Mouse (Mus musculus): ENCODE results near the gene Negr1.

Gene Negr1

DNA sequence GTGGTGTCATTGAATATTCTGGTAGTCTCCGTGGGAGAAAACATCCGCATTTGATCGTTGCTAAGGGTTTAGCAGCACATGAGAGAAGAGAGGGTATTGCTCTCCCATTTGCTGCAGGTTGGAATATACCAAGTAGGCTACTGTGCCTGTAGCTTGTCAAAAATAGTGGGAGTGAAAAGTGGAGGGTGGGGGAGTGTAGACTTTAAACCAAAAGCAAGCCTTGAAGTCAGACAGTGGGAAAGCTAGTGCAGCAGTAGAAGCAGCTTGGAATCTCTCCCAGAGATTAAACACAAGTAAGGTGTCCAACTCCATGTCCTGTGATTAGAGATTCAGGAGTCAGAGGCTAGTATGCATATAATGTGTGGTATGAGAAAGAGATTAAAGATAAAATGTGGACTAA lies 248.2 kb downstream of the Negr1 start:
- peak; percentile 47 for DNase-seq

DNA sequence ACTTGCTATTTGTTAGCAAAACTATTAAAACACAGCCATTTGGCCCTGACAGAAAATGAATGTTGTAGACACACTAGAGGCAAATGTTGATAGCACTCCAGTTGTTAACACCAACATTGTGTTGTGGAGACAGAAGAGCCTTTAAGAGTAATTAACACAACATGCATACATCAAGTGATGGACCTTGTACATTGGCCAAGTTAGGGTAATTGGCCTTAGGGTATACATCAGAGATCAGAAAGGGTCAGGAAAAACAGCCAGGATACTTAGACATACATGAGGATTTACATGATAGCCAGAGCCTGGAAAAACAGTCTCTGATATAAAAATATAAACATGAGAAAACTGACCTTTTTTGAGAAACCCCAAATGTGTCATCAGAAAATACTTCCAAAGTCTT lies 255.3 kb downstream of the Negr1 start:
- DNase-seq, result no peak

DNA sequence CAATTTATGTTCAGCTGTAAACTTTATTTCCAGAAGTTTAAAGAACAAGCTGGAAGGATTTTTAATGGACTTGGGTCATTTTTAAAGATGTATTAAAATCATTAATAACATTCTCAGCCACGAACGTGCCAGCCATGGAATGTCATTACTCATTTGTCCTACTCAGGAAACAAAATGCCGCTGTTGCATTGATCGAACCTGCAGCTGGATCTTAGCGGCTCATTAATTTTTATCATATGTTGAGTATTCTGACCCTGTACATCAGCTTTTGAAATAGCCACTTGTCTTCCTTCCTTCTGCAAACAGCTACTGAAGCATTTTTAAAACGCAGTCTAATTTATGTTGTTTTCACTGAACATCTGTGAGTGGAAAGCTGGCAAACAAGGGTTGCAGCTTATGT lies 255.9 kb downstream of the Negr1 start:
- DNase-seq, result no peak

DNA sequence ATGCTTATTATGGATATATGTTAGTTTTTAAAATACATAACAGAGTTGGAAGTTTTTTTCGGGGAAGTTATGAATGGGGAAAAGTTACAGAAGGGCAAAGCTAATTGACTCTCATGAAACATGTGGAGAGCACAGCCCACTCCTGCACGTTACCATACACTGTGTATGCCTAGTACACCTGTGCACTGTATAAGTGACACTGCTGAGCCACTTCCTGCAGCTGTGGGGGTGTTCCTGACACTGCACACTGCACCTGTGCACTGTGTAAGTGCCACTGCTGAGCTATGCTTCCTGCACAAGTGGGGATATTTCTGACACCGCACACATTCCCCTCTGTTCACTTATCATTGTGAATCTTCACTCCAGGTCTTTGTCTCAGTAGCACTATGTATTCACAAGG lies 261.4 kb downstream of the Negr1 start:
- DNase-seq, result no peak

DNA sequence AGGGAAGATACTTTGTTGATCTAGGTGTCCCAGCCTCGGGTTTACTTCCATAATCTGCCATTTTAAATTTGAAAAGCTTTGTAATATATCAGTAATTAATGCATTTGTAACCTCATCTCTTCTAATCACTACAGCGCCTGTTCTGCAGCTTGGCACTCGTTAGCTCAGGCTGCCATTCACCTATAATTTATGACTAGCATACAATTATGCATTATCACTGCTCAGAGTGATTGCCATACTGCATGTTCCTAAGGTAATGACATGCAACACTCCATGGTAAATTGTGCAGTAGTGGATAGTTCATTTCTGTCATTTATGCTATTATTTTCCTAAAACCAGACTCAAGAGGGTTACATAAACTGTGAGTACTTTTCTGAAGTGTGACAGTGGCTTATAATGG lies 272.3 kb downstream of the Negr1 start:
- DNase-seq, result no peak

DNA sequence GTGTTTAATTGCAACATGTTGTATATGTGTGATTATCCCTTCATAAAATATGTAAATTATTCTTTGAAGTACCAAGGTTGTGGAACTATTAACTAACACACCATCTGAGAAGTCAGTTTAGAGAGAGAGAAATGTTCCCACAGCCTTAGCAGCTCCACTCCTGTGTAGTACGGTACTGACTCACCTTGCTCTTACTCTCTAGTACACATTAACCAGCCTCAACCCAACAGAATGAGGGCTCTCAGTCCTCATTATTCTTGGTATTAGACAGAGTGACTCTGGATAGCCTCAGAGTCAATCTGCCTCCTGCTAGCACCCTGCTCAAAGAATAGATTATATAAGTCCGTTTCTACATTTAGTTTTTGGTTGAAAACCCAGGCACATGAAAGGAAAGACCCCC lies 277.0 kb downstream of the Negr1 start:
- no peak for DNase-seq

DNA sequence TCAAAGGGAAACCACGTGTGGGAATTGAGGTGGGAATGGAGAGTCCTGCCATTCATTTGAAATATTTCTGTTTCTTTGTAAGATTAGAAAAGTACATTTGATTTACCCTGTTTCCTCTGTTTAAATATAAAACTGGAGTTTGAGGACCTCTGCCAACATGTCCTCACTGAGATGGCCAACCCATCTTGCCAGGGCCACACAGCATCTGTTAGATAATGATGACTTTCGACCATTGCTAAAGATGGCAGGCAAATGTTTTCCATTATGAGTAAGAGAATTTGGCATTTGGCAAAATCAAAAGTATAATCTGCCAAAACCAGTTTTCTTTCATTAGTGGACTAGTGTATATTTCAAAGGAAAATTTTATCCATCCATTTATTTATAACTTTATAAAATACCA lies 286.8 kb downstream of the Negr1 start:
- DNase-seq, result no peak

DNA sequence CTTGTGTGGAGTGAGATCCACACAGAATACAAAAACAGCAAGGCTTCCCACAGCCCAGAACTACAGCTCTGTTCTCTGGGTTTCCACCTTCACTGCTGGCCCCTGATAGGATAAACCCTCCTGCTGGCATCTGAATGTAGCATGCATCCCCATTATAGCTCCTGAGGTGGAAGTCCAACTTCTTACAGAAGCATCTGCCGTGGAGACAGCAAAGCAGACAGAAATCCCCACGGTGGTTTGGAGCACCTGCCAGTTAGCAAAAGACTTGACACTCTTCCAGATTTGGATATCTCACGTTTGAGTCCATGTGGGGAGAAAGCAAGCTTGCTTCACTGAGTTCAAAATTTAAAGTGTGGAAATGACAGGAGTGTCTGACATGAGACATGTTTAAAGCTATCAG lies 290.3 kb downstream of the Negr1 start:
- peak; percentile 67 for DNase-seq

DNA sequence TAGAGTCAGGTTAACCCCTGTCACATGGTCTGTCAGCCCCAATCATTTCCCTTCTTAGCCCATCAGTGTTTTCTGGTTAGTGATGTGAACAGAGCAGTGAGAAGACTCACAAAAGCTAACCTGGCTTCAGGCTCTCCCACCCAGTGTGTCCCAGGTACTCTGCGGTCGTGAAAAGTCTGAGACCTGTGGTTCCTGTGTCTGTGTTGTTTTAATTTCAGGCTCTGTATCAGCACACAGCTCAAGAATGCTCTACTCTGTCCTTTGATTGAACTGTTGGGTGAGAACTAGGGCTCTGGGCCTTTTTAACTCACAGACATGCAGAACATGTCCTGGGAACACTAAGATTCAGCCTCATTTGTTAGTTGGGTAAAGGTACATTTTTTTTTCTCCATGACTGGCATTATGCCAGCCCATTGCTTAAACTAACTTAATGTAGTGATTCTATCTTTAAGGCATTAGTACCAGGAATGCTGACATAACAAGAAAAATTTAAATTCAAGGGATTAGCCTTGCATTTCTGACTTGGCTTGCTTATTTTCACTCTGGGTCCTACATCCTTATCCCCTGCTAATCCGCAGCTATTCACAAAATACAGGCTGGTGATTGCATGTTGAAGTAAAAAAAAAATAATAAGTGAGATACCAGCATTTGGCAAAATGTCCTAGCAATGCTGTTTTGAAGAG lies 308.8 kb downstream of the Negr1 start:
- no peak for DNase-seq

DNA sequence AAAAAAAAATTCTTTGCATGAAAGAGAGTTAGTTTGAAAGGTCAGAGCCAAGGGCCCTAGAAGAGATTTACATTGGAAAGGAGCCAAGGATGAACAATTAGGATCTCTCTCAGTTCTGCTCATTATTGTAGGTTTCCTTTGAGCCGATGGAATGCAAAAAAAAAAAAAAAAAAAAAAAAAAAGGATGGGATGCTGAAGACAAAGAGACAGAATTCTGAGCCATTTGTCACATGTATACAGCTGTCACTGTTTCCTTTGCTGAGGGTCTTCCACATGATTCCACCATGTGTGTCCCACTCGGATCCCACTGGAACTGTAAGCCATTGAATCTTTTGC lies 309.3 kb downstream of the Negr1 start:
- no peak for DNase-seq

DNA sequence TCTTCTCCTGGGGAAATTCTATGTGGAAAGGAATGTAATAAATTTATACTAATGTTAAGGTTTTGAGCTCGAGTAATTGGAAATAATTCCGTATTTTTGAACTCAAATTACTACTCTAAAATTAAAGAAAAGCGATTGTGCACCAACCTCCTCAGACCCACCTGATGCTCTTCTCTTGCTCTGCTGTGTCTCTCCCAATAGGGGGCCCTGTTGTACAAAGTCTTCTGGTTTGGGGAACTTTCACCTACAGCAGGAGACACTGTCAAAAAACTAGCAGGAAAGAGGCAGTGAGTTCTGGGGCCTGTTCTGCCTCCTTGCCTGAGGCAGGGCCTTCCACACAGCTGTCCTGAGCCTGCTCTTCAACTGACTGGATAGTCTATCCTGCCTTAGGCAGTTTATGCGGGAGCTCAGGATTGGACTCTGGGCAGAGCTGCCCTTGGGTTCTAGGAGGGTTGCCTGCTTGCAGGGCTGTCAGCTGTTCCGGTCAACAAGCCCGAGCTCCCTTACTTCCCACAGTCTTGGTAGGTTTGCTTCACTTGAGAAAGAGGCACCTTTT lies 310.1 kb downstream of the Negr1 start:
- DNase-seq, result no peak

DNA sequence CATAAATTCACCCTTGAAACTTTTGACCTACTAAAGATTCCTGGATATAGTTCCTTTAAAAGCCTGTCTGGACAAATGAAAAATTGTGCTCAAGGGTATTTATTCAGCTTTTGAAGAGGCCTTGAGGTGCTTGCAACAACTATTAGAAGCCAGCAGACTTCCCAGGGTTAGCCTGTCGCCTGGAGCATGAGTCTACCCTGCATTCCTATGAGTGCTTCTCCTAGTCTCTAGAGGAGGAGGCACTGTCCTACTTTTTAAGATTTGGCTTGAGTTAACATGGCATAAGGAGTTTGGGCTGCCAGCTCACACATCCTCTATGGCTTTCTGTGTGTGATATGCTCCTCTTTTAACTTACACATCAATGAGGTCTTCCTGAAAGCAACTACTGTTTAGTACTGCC lies 315.0 kb downstream of the Negr1 start:
- DNase-seq, result peak; percentile 59

DNA sequence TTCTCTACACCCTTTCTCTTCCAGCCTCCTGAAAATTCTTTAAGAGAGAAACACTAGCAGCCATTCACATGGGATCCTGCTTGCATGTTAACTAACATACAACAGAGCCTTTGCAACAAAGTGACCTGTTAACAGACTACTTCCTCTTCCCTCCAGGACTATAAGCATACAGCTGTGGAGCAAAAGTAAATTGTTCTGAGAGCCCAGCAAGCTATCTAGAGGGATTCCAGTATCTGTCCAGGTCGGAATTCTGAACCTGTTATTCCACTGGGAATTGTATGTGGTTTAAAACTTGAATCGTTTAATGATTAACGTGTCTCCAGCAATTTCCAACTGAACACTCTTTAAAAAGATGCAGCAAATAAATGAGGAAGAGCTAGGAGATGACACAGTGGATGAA lies 320.5 kb downstream of the Negr1 start:
- no peak for DNase-seq

DNA sequence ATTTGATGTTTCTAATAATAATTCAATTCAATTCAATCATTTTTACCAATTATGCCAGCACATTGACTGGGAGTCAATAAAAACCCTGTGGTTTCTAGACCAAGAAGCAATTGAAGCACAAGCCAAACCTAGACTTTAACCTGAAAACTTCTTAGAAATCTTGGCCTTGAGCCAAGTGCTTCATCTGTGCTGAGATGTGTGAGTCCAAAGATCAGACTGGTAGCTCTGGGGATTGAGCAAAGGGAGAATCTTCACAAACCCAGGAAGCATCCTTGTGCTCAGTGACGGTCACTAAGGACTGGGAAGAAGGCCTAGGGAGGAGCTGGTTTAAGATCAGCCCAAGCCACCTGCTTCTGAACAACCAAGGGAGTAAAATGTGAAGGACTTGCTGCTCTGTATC lies 322.3 kb downstream of the Negr1 start:
- no peak for DNase-seq

DNA sequence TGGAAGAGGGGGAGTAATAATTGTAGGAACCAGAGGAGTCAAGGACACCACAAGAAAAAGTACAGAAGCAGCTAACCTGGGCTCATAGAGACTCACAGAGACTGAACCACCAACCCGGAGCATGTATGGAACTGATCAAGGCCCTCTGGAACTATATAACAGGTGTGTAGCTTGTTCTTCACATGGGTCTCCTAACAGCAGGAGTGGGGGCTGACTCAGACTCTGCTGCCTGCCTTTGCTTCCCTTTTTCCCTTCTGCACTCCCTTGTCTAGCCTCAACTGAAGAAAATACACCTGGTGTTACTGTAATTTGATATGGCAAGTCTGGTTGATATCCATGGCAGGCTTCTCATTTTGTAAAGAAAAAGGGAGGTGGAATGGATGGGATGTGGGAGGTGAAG lies 324.1 kb downstream of the Negr1 start:
- no peak for DNase-seq

DNA sequence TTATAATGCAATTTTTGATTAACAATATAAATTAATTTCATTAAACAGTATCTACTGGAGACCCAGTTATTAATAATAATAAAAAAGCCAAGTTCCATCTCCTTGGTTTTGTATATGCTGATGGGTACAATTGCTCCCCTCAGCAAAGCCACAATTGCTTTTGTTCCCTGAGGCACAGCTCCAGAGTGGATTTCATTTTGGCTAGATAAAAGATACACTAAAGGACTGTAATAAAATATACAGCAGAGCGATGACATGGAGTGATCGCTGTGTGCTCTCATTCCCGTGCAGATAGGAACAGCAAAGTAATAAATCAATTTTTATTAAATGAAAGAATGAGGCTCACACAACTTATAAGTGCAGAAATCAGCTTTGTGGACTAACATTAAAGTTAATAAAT lies 325.3 kb downstream of the Negr1 start:
- no peak for DNase-seq

DNA sequence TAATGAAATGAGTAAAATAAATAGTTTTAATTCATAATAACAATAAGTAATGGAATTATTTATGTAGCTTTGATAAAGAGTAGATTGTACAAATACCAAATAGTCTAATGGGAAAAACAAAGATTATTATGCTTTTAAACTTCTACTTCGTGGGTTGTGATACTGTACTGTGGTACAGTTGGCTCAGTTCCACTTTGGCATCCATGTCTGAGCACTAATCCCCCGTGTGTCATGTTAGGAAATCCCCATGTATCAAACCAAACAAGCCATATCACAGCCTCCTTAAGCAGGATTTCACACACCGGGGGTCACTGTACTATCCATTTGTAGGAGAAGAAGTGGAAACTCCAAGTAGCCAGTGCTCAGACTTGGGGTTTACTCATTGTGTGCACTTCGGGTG lies 329.4 kb downstream of the Negr1 start:
- no peak for DNase-seq

DNA sequence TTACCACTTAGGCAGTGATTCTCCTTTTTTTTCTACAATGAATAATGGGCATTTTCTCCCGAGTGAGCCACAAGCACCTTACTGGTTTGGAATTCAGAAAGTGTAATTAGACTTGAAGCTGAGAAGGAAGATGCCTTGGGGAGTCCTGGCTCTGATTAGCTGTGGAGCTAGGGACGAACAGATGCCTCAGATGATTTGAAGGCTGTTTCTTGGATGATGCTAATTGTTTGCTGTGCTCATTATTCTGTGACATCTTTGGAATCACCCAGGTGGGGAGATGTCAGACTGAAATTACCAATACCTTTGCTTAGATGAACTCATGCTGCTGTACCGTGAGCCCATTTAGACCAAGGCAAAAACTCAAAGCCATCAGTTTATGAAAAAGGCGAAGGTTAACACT lies 333.7 kb downstream of the Negr1 start:
- DNase-seq, result no peak

DNA sequence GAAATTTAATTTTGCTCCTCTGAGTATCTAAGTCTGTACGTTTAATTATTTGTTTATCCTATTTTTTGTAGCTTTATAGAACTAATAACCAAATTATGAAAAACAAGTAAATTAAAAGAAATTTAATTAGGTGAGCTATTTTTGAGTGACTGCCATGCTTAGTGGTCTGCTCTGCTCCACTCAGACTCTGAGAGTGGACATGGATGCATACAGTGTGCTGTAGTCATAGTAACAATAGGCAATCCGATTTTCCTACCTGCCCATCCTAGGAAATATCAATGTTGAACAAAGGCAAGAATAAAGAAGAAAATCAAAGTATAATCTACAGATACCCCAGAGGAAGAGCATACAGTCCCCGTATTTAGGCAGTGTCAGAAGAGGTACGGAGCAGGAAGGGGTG lies 334.5 kb downstream of the Negr1 start:
- DNase-seq, result no peak

DNA sequence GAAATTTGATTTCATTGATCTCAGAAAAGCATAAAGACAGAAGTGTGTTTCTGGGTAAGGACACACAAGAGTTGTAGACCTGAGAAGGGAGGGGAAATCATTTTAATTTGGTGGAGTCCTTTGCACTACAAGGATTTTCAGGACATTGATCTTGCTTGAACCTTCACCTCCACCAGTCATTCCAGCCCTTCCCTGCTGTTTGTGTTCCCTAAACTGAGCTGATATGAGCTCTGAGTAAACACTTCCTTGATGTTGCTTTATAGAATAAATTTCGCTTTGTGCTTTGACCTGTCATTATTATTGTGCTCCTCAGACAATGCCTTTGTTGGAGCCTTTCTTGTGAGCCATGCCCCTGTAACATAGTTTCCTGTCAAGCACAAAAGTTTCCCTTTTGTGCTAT lies 335.0 kb downstream of the Negr1 start:
- no peak for DNase-seq

DNA sequence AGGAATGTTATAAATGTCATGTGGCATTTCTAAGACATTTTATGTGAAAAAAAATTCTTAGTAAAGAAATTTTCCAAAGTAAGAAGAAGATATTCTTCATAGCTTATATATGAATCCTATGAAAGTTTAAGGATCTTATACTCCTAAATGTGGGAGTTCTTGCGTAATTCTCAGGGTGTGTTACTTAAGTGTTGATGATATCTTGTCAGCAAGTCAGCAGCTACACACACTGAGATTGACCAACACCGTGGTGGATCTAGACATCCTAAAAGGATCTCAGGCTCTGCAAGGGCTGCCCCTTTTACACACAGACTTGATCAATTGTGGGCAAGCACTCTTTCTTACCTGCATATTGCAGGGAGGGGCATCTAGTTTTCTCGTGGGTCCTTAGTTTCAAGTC lies 339.5 kb downstream of the Negr1 start:
- no peak for DNase-seq

DNA sequence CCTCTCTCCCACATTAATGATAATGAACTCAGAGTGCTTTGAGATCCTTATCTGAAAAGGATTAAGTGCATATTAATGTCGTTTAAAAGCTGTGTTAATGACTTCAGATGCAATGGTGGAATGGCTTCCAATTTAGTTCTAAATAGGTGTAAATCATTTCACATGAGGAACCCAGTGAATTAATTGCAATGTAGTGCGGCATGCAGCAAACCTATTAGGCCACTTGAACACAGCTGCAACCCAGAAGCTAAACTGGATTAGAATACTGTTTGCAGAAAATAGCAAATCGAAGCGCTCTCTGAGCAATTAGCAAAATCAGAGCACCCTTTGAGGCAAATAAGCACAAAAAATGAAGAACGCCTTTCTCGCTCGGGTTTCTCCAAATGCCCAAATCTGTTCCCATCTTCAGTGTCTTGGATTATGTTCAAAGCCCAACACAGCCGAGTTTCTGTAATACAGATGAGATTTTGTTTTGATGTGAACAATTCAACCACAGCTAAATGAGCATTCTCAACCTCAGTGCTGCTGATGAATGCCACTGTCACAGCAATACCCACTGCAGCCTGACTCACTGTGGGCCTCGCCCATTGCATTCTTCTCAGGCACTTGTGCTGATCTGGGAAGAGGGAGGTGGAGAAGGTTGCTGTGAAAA lies 342.5 kb downstream of the Negr1 start:
- peak; percentile 54 for DNase-seq

DNA sequence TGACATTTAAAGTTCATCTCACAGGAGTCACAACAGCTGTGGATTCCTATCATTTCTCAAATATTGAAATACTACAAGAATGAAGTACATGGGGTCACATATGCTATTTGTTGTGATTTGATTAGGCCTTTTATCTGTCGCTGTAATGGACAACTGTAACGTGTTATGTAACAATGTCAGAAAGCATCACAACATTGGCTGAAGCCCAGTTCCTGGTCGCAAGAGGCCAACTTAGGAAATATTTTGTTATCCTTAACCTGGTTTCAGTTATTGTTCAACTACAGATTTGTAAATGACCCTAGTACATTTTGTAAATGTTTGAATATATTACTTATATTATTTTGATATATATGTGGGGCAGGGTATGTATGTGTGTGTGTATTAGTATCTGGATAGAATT lies 351.2 kb downstream of the Negr1 start:
- no peak for DNase-seq

DNA sequence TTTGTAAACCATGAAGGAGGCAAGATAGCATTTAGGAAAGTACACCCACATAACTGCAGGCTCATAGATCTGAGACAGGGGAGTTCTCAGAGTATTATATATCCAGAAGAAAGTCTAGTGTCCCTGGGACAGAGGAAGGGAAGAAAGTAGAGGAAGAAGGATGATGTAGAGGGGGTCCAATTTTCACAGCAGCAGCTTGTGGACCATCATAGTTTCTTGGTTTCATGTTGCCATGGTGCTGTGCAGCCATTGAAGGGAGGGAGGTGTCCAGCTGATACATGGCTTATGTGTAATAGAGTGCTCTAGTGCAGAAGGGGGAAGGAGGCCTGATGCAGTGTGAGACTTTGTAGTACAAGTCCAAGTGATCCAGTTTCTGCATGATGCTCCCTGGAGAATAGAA lies 359.8 kb downstream of the Negr1 start:
- no peak for DNase-seq

DNA sequence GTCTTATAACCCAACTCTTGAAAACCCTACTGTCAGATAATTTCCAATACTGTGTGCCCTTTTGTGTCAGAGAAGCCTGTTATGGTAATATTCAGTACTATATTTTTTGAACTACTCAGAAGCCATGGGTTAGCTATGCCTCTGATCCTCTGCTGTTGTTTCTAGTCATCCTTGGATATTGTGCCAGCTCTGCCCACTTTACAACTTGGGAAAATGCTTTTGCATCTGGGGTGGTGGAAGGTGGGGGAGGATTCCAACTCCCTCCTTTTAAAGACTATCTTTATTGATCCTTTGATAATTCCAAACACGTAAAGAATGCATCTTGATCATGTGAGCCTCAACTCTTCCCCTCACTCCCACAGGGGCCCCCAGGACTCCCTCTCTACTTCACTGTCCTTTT lies 361.6 kb downstream of the Negr1 start:
- DNase-seq, result no peak

Measured in right cerebral cortex, adult 18-20 months (tissue).